Mouse (Mus musculus): ENCODE measurements around the gene Wwox.

Gene Wwox

DNA sequence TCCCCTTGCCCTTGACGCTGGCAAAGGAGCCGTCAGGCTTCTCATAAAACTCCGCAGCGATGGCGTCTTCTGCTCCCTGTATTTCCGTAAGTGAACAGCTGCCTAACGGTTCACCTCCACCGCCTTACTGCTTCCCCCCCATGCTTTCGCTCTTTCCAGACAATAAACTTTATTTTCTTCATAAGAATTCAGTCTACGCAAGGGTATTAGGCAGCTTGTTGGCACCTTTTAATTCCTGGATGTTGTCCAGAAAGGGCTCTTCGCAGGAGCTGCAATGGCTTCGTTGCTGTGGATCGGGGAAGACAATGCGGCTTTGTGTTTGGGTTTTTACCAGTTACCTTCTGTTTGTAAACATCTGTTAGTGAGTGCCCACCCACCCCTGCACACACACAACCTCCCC is 211.3 kb downstream of the Wwox start:
- no peak for DNase-seq (ENCODE audit: extremely low spot score, low read depth, low spot score)

DNA sequence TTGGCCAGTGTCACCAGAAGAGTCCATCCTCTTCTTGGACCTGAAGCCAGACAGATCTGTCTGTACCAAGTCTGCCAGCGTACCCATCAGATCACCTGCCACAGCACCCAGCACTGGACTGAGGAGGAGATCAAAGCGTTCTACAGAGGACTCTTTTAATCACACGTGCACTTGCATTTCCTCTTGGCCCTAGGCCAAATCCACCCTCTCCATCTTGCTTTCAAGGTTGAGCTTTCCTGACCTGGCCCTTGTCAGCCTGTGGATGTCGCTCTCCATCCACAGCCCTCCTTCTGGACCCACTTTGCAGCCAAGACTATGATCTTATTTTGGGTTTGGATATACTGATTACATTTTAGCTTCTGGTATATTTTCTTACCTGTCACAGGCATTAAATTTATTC is 218.3 kb downstream of the Wwox start:
- DNase-seq (ENCODE audit: extremely low spot score, low read depth, low spot score), result no peak

- DNase-seq (ENCODE audit: extremely low spot score, low read depth, low spot score), result no peak
Measured at GRCm38 (mm10) chr8:114658475-114658874, 219.0 kb downstream of the Wwox start.

GRCm38 (mm10) chr8:114663053-114663452 is 223.6 kb downstream of the Wwox start:
- DNase-seq (ENCODE audit: extremely low spot score, low read depth, low spot score), result no peak

DNA sequence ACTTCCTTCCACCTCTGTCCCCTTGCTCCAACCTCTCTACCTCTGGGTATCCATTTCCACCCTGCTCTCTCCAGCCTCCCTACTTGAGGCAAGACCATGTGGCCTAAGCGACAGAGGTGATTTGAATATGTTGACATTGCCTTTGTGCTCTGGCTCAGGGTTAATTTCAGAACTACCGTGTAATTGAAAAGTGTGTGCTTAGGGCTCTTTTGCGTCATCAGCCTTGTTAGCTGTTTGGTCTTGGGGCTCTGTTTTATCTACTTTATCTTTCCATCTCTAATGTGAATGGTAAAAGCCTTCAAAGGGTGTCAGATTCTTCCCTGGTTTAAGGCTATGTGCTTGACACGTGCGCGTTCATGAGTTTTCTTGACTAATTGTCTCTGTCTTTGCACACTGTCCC is 226.1 kb downstream of the Wwox start:
- DNase-seq (ENCODE audit: extremely low spot score, low read depth, low spot score), result no peak

GRCm38 (mm10) chr8:114670801-114671200 is 231.3 kb downstream of the Wwox start:
- DNase-seq (ENCODE audit: extremely low spot score, low read depth, low spot score), result no peak

GRCm38 (mm10) chr8:114671237-114671674 is 231.8 kb downstream of the Wwox start:
- no peak for DNase-seq (ENCODE audit: extremely low spot score, low read depth, low spot score)

DNA sequence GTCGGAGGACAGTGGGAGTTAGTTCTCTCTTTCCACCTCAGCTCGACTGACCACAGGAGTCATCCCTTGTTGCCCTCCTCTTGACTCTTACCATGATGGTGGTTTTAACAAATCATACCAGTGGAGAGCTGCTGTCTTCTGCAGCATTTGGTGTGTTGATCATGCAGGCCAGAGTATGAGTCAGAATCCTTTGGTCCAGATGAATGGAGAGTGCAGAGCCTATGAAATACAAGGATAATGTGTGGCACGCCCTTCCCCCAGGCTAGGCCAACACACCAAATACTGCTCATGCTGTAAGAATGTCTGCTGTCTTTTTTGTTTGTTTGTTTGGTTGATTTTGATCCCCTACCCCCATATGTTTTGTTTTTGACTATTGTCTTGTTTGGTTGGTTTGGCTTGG is 234.0 kb downstream of the Wwox start:
- no peak for DNase-seq (ENCODE audit: extremely low spot score, low read depth, low spot score)

DNA sequence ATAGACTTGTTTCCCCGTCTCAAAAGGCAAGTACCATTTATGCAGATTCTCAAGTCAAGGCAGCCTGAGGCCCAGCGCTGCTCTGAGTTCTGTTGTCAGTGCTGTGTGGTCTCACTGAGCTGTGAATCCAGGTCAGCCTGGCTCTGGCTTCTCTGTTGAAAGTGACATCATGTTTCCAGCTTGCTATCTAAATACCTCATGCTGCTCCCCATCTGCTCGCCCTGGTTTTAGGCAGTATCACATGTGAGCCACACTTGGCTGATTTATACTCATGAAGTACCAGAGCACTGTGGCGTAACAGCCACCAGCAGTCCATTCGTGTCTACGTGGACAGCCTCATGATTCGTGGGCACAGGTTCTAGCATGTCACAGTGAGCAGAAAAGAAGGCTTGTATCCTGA is 235.7 kb downstream of the Wwox start:
- DNase-seq (ENCODE audit: extremely low spot score, low read depth, low spot score), result no peak

- DNase-seq (ENCODE audit: extremely low spot score, low read depth, low spot score), result no peak
Measured at GRCm38 (mm10) chr8:114676918-114677317, 237.5 kb downstream of the Wwox start.

DNA sequence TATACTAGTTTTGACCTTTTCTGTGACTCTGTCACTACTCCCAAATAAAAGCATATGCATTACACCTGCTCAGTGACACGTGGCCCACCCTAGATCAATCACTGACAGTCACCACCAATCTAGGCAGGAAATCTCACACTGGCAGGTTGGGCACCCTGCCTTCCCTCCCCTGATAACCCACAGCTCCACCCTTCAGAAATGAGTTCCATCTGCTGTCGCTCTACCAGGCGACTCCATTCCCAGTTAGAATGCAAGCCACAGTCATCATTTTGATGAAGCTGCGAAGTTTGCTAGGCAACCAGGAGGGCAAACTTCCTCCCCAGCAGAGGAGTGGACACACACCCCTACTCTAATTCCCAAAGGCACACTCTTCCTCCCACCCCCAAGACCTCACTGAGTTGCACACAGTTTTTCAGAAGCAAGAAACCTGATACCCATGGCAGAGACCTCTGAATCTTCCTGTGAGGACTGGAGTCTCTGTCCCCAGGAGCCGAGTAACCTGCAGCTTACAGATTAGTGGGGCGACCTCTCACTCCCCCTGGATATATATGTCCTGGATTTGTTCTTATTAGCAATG is 238.2 kb downstream of the Wwox start:
- no peak for DNase-seq (ENCODE audit: extremely low spot score, low read depth, low spot score)

GRCm38 (mm10) chr8:114679386-114680098 is 240.1 kb downstream of the Wwox start:
- DNase-seq (ENCODE audit: extremely low spot score, low read depth, low spot score), result no peak

DNA sequence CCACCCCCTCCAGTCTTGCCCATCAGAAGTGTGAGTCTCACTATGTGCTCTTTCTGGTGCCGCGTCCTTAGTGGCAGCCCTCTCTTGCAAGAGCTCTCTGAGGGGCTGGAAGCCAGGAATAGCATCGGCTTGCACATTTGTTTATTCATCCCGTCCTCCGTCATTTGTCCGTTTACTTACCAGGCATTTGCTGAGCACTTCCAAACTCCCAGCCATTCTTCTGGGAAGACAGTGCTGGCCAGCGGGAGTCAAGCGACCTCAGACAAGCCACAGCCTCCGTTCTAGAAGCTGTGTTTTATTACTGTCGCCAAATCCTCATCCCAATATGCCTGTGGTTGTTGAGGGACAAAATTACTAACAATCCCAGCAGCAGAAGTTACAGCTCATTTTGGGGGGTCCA is 241.7 kb downstream of the Wwox start:
- no peak for DNase-seq (ENCODE audit: extremely low spot score, low read depth, low spot score)

DNA sequence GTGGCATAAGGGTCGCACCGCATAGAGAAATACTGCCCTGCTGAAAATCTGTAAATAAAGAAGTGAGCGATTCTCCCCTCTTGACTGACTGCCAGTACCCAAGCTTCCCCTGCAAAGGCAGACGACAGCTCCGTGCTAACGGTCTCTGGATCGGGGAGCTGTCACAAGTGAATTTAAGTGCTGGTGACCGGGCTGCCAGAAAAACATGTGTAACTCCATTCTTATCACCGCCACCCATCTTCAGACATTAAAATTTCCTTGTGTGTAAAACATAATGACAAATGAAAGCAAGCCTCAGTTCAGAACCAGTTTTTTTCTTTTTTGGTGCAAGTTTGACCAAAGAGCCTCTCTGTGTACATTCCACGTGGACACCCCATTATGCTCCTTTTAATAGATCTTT is 242.7 kb downstream of the Wwox start:
- DNase-seq (ENCODE audit: extremely low spot score, low read depth, low spot score), result no peak

DNA sequence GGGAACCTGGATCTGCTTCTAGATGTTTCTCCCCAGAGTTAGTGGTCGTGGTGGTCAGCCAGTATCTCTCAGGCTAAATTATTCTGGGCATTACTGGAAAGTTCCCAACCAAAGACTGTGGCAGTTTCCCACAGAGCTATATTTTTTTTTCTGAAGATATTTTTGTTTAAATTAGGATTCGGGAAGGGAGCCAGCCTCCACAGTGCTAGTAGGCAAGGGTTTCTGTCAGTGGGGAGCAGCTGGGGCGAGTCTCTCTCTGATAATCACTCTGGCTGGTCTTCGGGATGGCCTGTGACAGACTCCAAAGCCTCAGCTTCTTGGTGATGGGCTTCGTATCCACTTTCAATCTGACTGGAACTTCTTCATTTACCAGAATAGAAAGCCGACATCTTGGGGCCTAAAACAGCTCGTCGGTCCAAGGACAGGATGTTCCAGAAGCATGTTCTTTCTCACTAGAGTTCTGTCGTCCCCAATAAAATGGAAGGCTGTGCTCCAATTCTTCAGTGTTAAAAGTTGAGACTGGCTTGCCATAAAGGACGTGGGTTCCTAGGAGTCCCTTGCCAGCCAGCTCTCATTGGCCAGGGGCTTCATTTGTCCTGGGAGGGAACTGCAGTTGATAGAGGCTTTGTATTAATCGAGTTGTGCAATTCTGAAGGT is 244.7 kb downstream of the Wwox start:
- no peak for DNase-seq (ENCODE audit: extremely low spot score, low read depth, low spot score)

- DNase-seq (ENCODE audit: extremely low spot score, low read depth, low spot score), result no peak
Measured at GRCm38 (mm10) chr8:114686462-114686861, 247.0 kb downstream of the Wwox start.

- DNase-seq (ENCODE audit: extremely low spot score, low read depth, low spot score), result no peak
Measured at GRCm38 (mm10) chr8:114688732-114689131, 249.3 kb downstream of the Wwox start.

DNA sequence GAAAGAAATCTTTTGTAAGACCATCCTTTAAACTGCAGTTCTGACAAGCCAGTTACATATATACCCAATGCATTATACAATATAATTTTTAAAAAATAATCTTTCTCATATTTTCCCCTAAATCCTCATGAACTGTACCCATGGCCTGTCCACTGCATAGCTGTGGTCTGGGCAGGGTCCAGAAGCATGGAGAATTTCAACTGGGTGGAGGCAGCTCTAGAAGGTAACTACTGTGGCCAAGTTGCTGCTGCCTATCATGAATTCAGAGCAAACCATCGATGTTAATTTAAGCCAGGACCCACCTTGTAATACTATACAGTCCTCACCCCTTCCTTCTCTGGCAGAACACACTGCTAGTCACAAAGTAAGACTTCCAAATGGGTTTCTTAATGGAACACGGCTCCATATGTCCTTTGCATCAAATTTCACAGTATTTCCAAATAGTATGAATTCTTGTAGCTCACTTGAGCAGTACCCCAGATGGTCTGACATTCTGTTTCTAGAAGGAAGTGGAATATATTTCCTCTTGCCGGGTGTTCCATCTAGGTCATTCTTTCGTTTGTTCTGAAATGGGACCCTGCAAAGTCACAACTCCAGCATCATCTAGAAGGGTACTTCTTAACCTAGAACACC is 255.2 kb downstream of the Wwox start:
- DNase-seq (ENCODE audit: extremely low spot score, low read depth, low spot score), result no peak

GRCm38 (mm10) chr8:114703517-114703916 is 264.1 kb downstream of the Wwox start:
- no peak for DNase-seq (ENCODE audit: extremely low spot score, low read depth, low spot score)

DNA sequence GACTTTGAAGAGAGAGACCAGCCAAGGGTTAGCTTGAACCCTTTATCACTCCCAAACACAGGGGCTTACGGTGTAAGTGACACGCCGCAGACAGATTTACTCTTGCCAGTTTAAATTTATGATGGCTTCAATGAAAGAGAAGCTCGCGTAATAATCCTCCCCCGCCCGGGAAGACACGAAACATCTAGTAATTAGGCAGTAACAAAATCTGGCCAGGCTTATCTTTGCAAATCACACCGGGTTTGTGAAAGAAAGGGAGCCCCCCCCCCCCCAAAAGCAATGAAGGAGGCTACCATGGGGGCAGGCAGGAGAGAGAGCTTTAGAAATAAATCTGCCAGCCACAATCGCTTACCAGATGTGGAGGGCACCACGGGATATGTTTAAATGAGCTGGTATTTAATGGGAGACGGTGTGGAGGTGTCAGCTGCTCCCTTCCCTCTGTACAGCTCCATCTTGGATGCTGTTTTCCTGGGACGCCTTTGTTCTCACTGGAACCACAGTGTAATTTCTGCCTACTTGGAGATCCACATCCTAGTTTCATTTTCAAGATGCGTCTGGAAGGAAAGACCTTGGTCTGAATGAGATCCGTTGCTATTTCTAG is 268.2 kb downstream of the Wwox start:
- no peak for DNase-seq (ENCODE audit: extremely low spot score, low read depth, low spot score)

DNA sequence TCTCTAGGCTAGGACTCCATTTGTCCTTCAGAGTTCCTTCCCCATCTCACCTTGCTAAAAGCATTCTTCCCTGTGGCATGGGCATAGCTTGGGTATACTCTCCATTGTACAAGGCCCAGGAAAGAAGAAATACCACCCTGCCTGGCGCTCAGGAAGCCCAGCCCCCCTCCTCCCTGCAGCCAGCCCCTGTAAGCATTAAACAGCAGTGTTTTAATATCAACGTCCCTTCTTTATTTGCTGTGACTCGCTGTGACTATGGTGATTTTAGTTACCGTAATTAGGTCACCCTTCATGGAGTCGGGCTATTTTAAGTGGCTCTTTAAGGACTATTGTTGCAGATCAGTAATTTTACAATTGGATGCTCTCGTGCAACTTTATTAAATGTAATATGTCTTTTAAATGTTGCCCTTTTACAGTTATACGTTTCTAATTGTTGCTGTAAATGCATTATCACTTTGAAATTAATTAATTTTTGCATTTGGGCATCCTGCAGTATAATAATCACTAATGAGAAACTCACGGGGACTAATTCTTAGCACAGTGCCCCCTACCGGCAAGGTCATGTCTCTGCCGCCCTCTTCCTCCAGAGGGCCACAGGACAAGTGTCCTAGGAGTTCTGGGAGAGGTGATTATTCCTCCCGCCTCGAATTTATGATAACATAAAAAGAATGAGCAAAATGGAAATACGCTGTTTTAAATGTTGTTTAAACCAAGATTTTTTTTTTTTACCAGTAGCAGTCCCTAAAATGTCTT is 276.0 kb downstream of the Wwox start:
- DNase-seq (ENCODE audit: extremely low spot score, low read depth, low spot score), result no peak

All from hindlimb bud, embryonic 11.5 days (tissue).